Mouse (Mus musculus) limb, embryonic 14.5 days (tissue): ENCODE data around the gene Irs2. TPM values are rescaled to one million over a fixed set of nuclear protein-coding genes. Genes with fewer than 3 reads are reported as not detected.
A peak's percentile ranks its signal among the peaks of the same experiment; 100 is the strongest.

Experiments
- ATAC-seq: fragments of 200-750 bp; cut with Nextera tagmentation; 2 replicates; pipeline ENCODE4 v1.8.0; 2017; ENCODE audit warnings: low read depth, moderate number of reproducible peaks, moderate TSS enrichment; ENCODE audit not compliant: low FRiP score
- DNase-seq: peaks from one replicate; pipeline ENCODE4 v3.0.0-alpha.2; 2015; ENCODE audit warnings: low spot score
- H3K27ac ChIP-seq: fragments of 300-500 bp; sonication (generic); replicated peaks from 2 replicates; pipeline ENCODE4 v1.5.1; 2014; ENCODE audit warnings: low read depth, mild to moderate bottlenecking, low read length, moderate library complexity, mixed read lengths
- H3K27me3 ChIP-seq: fragments of 300-500 bp; sonication (generic); 2 replicates; pipeline ENCODE4 v1.6.1; 2014; ENCODE audit warnings: low read length, mixed read lengths; ENCODE audit not compliant: control insufficient read depth, insufficient read depth
- H3K36me3 ChIP-seq: fragments of 300-500 bp; sonication (generic); 2 replicates; pipeline ENCODE4 v1.6.1; 2014; ENCODE audit warnings: mild to moderate bottlenecking, low read length, moderate library complexity, mixed read lengths; ENCODE audit not compliant: control insufficient read depth, insufficient read depth
- H3K4me1 ChIP-seq: fragments of 300-500 bp; sonication (generic); 2 replicates; pipeline ENCODE4 v1.6.1; 2014; ENCODE audit warnings: antibody characterized with exemption, low read length, mixed read lengths; ENCODE audit not compliant: control insufficient read depth, insufficient read depth
- H3K4me2 ChIP-seq: fragments of 300-500 bp; sonication (generic); replicated peaks from 2 replicates; pipeline ENCODE4 v1.6.1; 2014; ENCODE audit warnings: low read depth, mild to moderate bottlenecking, low read length, moderate library complexity; ENCODE audit not compliant: severe bottlenecking
- H3K4me3 ChIP-seq: fragments of 300-500 bp; sonication (generic); replicated peaks from 2 replicates; pipeline ENCODE4 v1.5.1; 2014; ENCODE audit warnings: low read length
- H3K9ac ChIP-seq: fragments of 300-500 bp; sonication (generic); 2 replicates; pipeline ENCODE4 v1.6.1; 2014; ENCODE audit warnings: mild to moderate bottlenecking, low read depth, low read length, moderate library complexity; ENCODE audit not compliant: severe bottlenecking
- H3K9me3 ChIP-seq: fragments of 300-500 bp; sonication (generic); 2 replicates; pipeline ENCODE4 v1.6.1; 2016; ENCODE audit warnings: low read length; ENCODE audit not compliant: control insufficient read depth
- POLR2A ChIP-seq: fragments of 200-500 bp; IDR thresholded peaks from 2 replicates; pipeline ENCODE4 v1.8.0; 2012; ENCODE audit warnings: inconsistent platforms, mild to moderate bottlenecking, moderate library complexity, borderline replicate concordance; ENCODE audit not compliant: insufficient read depth, insufficient read length; ENCODE audit errors: extremely low read depth
- WGBS: fragments of 180-500 bp; shearing (Covaris S2); extraction: QIAGEN DNeasy Blood & Tissue Kit; methylation state at CpG from one replicate; pipeline ENCODE4 v1.1.7; 2014; 5-methylcytosine and 5-hydroxymethylcytosine counted together
- polyA plus RNA-seq, 2 experiments: library from polyadenylated mRNA; depleted of rRNA in 1 of 2; stranded (reverse) in 1 of 2; unstranded in 1 of 2; fragments of >200 nt; fragmentation: Nextera tagmentation in 1 of 2; extraction: Ambion mirVana in 1 of 2; gene quantifications; 2 replicates each; pipeline versions ENCODE4 v1.2.1 to v1.2.3; 2012 to 2014

Gene Irs2
- polyA plus RNA-seq, 2 experiments: 9.7 to 14.4 TPM

GRCm38 (mm10) chr8:10952706-10953105 is 55.6 kb downstream of the Irs2 start:
- Histone ChIP-seq H3K9ac (no peak overlapping the region), H3K9me3 (no peaks in the 10 kb centered on the region), H3K27ac (no peak overlapping the region), H3K4me2 (no peak overlapping the region), H3K4me3 (no peak overlapping the region), H3K4me1 (peaks cover 11% of the 10 kb centered on the region; the same call in 1 of the 2 replicates), H3K36me3 (no peaks in the 10 kb centered on the region), H3K27me3 (no peaks in the 10 kb centered on the region)
- DNase-seq: no peak
- TF ChIP-seq POLR2A: no peak
- 50% methylated on average over 5 of the region's 5 CpGs for WGBS
- no peak for ATAC-seq

GRCm38 (mm10) chr8:10952235-10952634 is 56.0 kb downstream of the Irs2 start:
- Histone ChIP-seq H3K27ac (no peak overlapping the region), H3K4me2 (no peak overlapping the region), H3K9me3 (no peaks in the 10 kb centered on the region), H3K27me3 (no peaks in the 10 kb centered on the region), H3K9ac (no peak overlapping the region), H3K4me1 (peaks cover 9% of the 10 kb centered on the region; the same call in 1 of the 2 replicates), H3K4me3 (no peak overlapping the region), H3K36me3 (no peaks in the 10 kb centered on the region)
- ATAC-seq (no peak), DNase-seq (peak; percentile 12)
- 68% methylated on average over 2 of the region's 2 CpGs for WGBS
- no peak for TF ChIP-seq POLR2A

DNA sequence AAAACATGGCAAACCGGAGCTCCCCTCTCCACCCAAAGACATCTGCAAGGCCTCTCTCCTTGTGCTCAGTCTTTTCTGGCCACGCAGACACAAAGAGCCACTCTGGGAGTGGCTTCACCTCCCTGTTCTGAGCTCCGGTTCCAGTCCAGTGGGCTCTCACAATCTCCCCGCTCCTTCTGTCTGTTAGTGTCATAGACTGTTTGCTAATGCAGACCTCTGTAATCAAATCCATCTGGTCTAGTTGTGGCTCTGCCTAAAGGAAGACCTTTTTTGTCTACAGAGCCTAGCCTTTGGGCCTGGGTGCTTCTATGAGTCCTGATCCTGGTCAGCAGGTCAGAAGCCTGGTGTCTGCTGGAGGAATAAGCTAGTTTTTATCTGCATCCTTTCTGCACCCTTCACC is 56.7 kb downstream of the Irs2 start:
- no peak overlapping the region for H3K4me2 ChIP-seq
- no peaks in the 10 kb centered on the region for H3K36me3 ChIP-seq
- H3K27ac ChIP-seq: no peak overlapping the region
- H3K27me3 ChIP-seq: no peaks in the 10 kb centered on the region
- ATAC-seq: no peak
- no peak for TF ChIP-seq POLR2A
- WGBS: 56% methylated on average over 4 of the region's 4 CpGs
- H3K9ac ChIP-seq: no peak overlapping the region
- peaks cover 14% of the 10 kb centered on the region for H3K4me1 ChIP-seq
- H3K4me3 ChIP-seq: no peak overlapping the region
- H3K9me3 ChIP-seq: no peaks in the 10 kb centered on the region
- DNase-seq: peak; percentile 17

GRCm38 (mm10) chr8:10945939-10946740 is 62.1 kb downstream of the Irs2 start:
- DNase-seq: peak; percentile 90
- Histone ChIP-seq H3K4me3 (peak overlapping the region; percentile 16), H3K27ac (peak overlapping the region; percentile 75), H3K36me3 (no peaks in the 10 kb centered on the region), H3K4me1 (peaks cover 31% of the 10 kb centered on the region), H3K27me3 (no peaks in the 10 kb centered on the region), H3K9ac (peak overlapping the region; percentile 38; the same call in 1 of the 2 replicates), H3K4me2 (peak overlapping the region; percentile 48), H3K9me3 (no peaks in the 10 kb centered on the region)
- peak; percentile 87 for ATAC-seq
- 2% methylated on average over 23 of the region's 23 CpGs for WGBS
- TF ChIP-seq POLR2A: 0 out of 2 replicates have a peak, but pooled peaks have one; percentile 7

DNA sequence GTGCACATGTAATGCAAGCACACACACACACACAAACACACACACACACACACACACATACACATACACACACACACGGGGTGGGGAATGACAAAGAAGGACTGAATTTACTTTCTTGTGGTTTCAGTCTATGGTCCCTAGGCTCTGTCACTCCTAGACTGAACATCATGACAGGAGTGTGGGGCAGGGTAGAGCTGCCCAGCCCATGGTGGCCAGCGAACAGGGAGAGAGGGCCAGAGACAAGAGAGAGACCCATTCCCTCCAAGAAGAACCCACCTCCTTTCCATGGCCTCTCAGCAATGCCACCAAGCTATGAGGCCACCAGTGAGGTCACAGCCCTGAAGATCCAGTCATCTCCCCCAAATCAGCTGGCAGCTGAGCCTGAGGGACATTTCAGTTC is 62.8 kb downstream of the Irs2 start:
- Histone ChIP-seq H3K9ac (no peak overlapping the region), H3K4me3 (no peak overlapping the region), H3K4me2 (peak overlapping the region; percentile 48; the same call in 1 of the 2 replicates), H3K4me1 (peaks cover 31% of the 10 kb centered on the region), H3K36me3 (no peaks in the 10 kb centered on the region), H3K9me3 (no peaks in the 10 kb centered on the region), H3K27ac (peak overlapping the region; percentile 75), H3K27me3 (no peaks in the 10 kb centered on the region)
- DNase-seq (no peak), ATAC-seq (no peak)
- TF ChIP-seq POLR2A: no peak
- 56% methylated on average over 2 of the region's 2 CpGs for WGBS
